Mouse (Mus musculus): ENCODE data around the gene Gstp3. TPM values are rescaled to one million over a fixed set of nuclear protein-coding genes. Genes with fewer than 3 reads are reported as not detected.
"Not testable (repeated sequence)": the region's sequence is repeated elsewhere in the genome, so short reads cannot be mapped to it uniquely, and the experiment has no call there.

Gstp3 gene
- polyA plus RNA-seq, 1 experiment from 2014 or later, result 28.0 TPM

- peak overlapping the region; percentile 70 for H3K4me3 ChIP-seq (replicated peaks)
- not testable (repeated sequence) for H3K36me3 ChIP-seq; H3K27me3 ChIP-seq; DNase-seq; H3K9me3 ChIP-seq (replicated peaks)
- H3K4me2 ChIP-seq, result peak overlapping the region; percentile 84
- H3K27ac ChIP-seq, result peak overlapping the region; percentile 81
- peak overlapping the region; percentile 84 for H3K9ac ChIP-seq
- H3K4me1 ChIP-seq (replicated peaks), result peaks cover 46% of the 10 kb centered on the region
- 27% methylated on average over 8 of the region's 8 CpGs for WGBS (ENCODE audit: insufficient replicate concordance)
- peak; percentile 9 for ATAC-seq (ENCODE audit: low read depth)
Observed at GRCm38 (mm10) chr19:4037154-4037787, 22.1 kb downstream of the Gstp3 start.

GRCm38 (mm10) chr19:4036327-4037045 lies 22.9 kb downstream of the Gstp3 start:
- Histone ChIP-seq H3K4me1 (replicated peaks) (peaks cover 41% of the 10 kb centered on the region), H3K36me3 (peaks cover 9% of the 10 kb centered on the region; the same call in 1 of the 2 replicates), H3K27ac (peak overlapping the region; percentile 50), H3K27me3 (no peaks in the 10 kb centered on the region), H3K9ac (peak overlapping the region; percentile 2), H3K4me3 (replicated peaks) (peak overlapping the region; percentile 37), H3K4me2 (peak overlapping the region; percentile 59), H3K9me3 (replicated peaks) (no peaks in the 10 kb centered on the region; the same call in 1 of the 2 replicates)
- DNase-seq, result no peak
- ATAC-seq (ENCODE audit: low read depth), result peak; percentile 47
- 61% methylated on average over 12 of the region's 12 CpGs for WGBS (ENCODE audit: insufficient replicate concordance)

- peaks cover 47% of the 10 kb centered on the region for H3K4me1 ChIP-seq (replicated peaks)
- H3K9me3 ChIP-seq (replicated peaks), result no peaks in the 10 kb centered on the region; the same call in 1 of the 2 replicates
- 66% methylated on average over 5 of the region's 5 CpGs for WGBS (ENCODE audit: insufficient replicate concordance)
- DNase-seq (no peak), ATAC-seq (ENCODE audit: low read depth) (no peak)
- peak overlapping the region; percentile 15 for H3K27ac ChIP-seq
- H3K36me3 ChIP-seq, result peaks cover 9% of the 10 kb centered on the region; the same call in 1 of the 2 replicates
- H3K9ac ChIP-seq, result no peak overlapping the region
- H3K4me2 ChIP-seq, result no peak overlapping the region
- no peak overlapping the region for H3K4me3 ChIP-seq (replicated peaks)
- no peaks in the 10 kb centered on the region for H3K27me3 ChIP-seq
Observed at GRCm38 (mm10) chr19:4033742-4034141, 25.6 kb downstream of the Gstp3 start.

- Histone ChIP-seq H3K4me2 (no peak overlapping the region), H3K36me3 (peaks cover 9% of the 10 kb centered on the region; the same call in 1 of the 2 replicates), H3K27me3 (no peaks in the 10 kb centered on the region), H3K4me3 (replicated peaks) (no peak overlapping the region), H3K9ac (no peak overlapping the region), H3K4me1 (replicated peaks) (peaks cover 44% of the 10 kb centered on the region), H3K9me3 (replicated peaks) (no peaks in the 10 kb centered on the region; the same call in 1 of the 2 replicates), H3K27ac (peak overlapping the region; percentile 15; the same call in 1 of the 2 replicates)
- ATAC-seq (ENCODE audit: low read depth), result no peak
- DNase-seq, result no peak
- WGBS (ENCODE audit: insufficient replicate concordance), result 61% methylated on average over 3 of the region's 3 CpGs
Observed at GRCm38 (mm10) chr19:4033298-4033697, 26.1 kb downstream of the Gstp3 start.

- peaks cover 2% of the 10 kb centered on the region; the same call in 1 of the 2 replicates for H3K9me3 ChIP-seq (replicated peaks)
- H3K36me3 ChIP-seq, result peaks cover 9% of the 10 kb centered on the region; the same call in 1 of the 2 replicates
- no peak overlapping the region for H3K9ac ChIP-seq
- H3K27me3 ChIP-seq, result no peaks in the 10 kb centered on the region
- 51% methylated on average over 7 of the region's 7 CpGs for WGBS (ENCODE audit: insufficient replicate concordance)
- no peak overlapping the region for H3K4me3 ChIP-seq (replicated peaks)
- DNase-seq (no peak), ATAC-seq (ENCODE audit: low read depth) (no peak)
- H3K4me1 ChIP-seq (replicated peaks), result peaks cover 37% of the 10 kb centered on the region
- peak overlapping the region; percentile 51; the same call in 1 of the 2 replicates for H3K27ac ChIP-seq
- no peak overlapping the region for H3K4me2 ChIP-seq
Observed at GRCm38 (mm10) chr19:4032668-4033067, 26.7 kb downstream of the Gstp3 start.

GRCm38 (mm10) chr19:4027576-4027975 lies 31.8 kb downstream of the Gstp3 start:
- Histone ChIP-seq H3K4me1 (replicated peaks) (peaks cover 7% of the 10 kb centered on the region; the same call in 1 of the 2 replicates), H3K9ac (no peak overlapping the region), H3K36me3 (no peaks in the 10 kb centered on the region), H3K27me3 (no peaks in the 10 kb centered on the region), H3K9me3 (replicated peaks) (peaks cover 14% of the 10 kb centered on the region), H3K27ac (no peak overlapping the region), H3K4me2 (no peak overlapping the region), H3K4me3 (replicated peaks) (no peak overlapping the region)
- no peak for DNase-seq
- no peak for ATAC-seq (ENCODE audit: low read depth)

GRCm38 (mm10) chr19:4023185-4023584 lies 36.2 kb downstream of the Gstp3 start:
- WGBS (ENCODE audit: insufficient replicate concordance), result 52% methylated on average over 7 of the region's 7 CpGs
- no peak overlapping the region for H3K4me2 ChIP-seq
- ATAC-seq (ENCODE audit: low read depth), result no peak
- peaks cover 16% of the 10 kb centered on the region for H3K4me1 ChIP-seq (replicated peaks)
- no peak overlapping the region for H3K9ac ChIP-seq
- no peaks in the 10 kb centered on the region for H3K27me3 ChIP-seq
- peaks cover 14% of the 10 kb centered on the region for H3K9me3 ChIP-seq (replicated peaks)
- no peak overlapping the region for H3K27ac ChIP-seq
- no peaks in the 10 kb centered on the region for H3K36me3 ChIP-seq
- DNase-seq, result no peak
- H3K4me3 ChIP-seq (replicated peaks), result no peak overlapping the region

GRCm38 (mm10) chr19:4018743-4019583 lies 40.4 kb downstream of the Gstp3 start:
- Histone ChIP-seq H3K27me3 (no peaks in the 10 kb centered on the region), H3K4me3 (replicated peaks) (no peak overlapping the region), H3K36me3 (no peaks in the 10 kb centered on the region), H3K9me3 (replicated peaks) (no peaks in the 10 kb centered on the region), H3K9ac (peak overlapping the region; percentile 7; the same call in 1 of the 2 replicates), H3K4me2 (no peak overlapping the region; the same call in 1 of the 2 replicates), H3K4me1 (replicated peaks) (peaks cover 41% of the 10 kb centered on the region), H3K27ac (peak overlapping the region; percentile 37)
- 34% methylated on average over 18 of the region's 18 CpGs for WGBS (ENCODE audit: insufficient replicate concordance)
- ATAC-seq (ENCODE audit: low read depth), result peak; percentile 71
- DNase-seq, result peak; percentile 61

GRCm38 (mm10) chr19:4017921-4018587 lies 41.3 kb downstream of the Gstp3 start:
- Histone ChIP-seq H3K9ac (no peak overlapping the region), H3K36me3 (no peaks in the 10 kb centered on the region), H3K9me3 (replicated peaks) (no peaks in the 10 kb centered on the region), H3K4me1 (replicated peaks) (peaks cover 50% of the 10 kb centered on the region), H3K4me3 (replicated peaks) (no peak overlapping the region), H3K27ac (no peak overlapping the region), H3K4me2 (no peak overlapping the region), H3K27me3 (no peaks in the 10 kb centered on the region)
- 63% methylated on average over 10 of the region's 10 CpGs for WGBS (ENCODE audit: insufficient replicate concordance)
- ATAC-seq (ENCODE audit: low read depth) (no peak), DNase-seq (no peak)

GRCm38 (mm10) chr19:4015635-4016034 lies 43.7 kb downstream of the Gstp3 start:
- H3K9ac ChIP-seq, result peak overlapping the region; percentile 53
- no peaks in the 10 kb centered on the region for H3K27me3 ChIP-seq
- DNase-seq, result peak; percentile 51
- peaks cover 65% of the 10 kb centered on the region for H3K4me1 ChIP-seq (replicated peaks)
- 18% methylated on average over 5 of the region's 5 CpGs for WGBS (ENCODE audit: insufficient replicate concordance)
- H3K4me3 ChIP-seq (replicated peaks), result no peak overlapping the region
- peak overlapping the region; percentile 6; the same call in 1 of the 2 replicates for H3K4me2 ChIP-seq
- peak overlapping the region; percentile 80 for H3K27ac ChIP-seq
- peaks cover 3% of the 10 kb centered on the region for H3K36me3 ChIP-seq
- no peaks in the 10 kb centered on the region for H3K9me3 ChIP-seq (replicated peaks)
- peak; percentile 26 for ATAC-seq (ENCODE audit: low read depth)

Data from liver, embryonic 13.5 days (tissue).